Mouse (Mus musculus) kidney, postnatal 25 days (tissue): Measurements from ENCODE around the gene Slc46a1.
A peak's percentile ranks its signal among the peaks of the same experiment; 100 is the strongest.

Source experiments
- DNase-seq, 2 experiments: peaks; one replicate each; pipeline ENCODE4 v3.0.0; 2021; ENCODE audit warnings: mixed read lengths in 2 of 2

The Slc46a1 gene

GRCm38 (mm10) chr11:78465568-78466180 lies at the start of gene Slc46a1:
Slc46a1 (plus strand) TSS chr11:78465697.
- DNase-seq = peak; percentile 91 to 93

- peak; percentile 89 to 95 for DNase-seq
These were observed 48.6 kb upstream of the Slc46a1 start for GRCm38 (mm10) chr11:78416854-78417253.

GRCm38 (mm10) chr11:78420263-78420889 lies 45.1 kb upstream of the Slc46a1 start:
- peak in 1 of 2 experiments; percentile 58 for DNase-seq

- DNase-seq = peak in 1 of 2 experiments; percentile 33
These were observed 44.1 kb upstream of the Slc46a1 start for GRCm38 (mm10) chr11:78421201-78422009.

- peak; percentile 75 to 88 for DNase-seq
These were observed 43.3 kb upstream of the Slc46a1 start, which contains the start of gene Slc13a2 for GRCm38 (mm10) chr11:78422055-78422819. Slc13a2 (minus strand) TSS chr11:78422217.

- DNase-seq = peak; percentile 54 to 71
These were observed 41.1 kb upstream of the Slc46a1 start for GRCm38 (mm10) chr11:78424352-78424751.

GRCm38 (mm10) chr11:78425572-78425971 lies 39.9 kb upstream of the Slc46a1 start:
- no peak for DNase-seq

- peak; percentile 63 to 79 for DNase-seq
These were observed 37.8 kb upstream of the Slc46a1 start for GRCm38 (mm10) chr11:78427655-78428054.

- no peak for DNase-seq
These were observed 37.2 kb upstream of the Slc46a1 start for GRCm38 (mm10) chr11:78428309-78428708.

- DNase-seq = no peak
These were observed 35.2 kb upstream of the Slc46a1 start for GRCm38 (mm10) chr11:78430195-78430878.

- DNase-seq = peak; percentile 72 to 83
These were observed 34.3 kb upstream of the Slc46a1 start for GRCm38 (mm10) chr11:78431176-78431575.

GRCm38 (mm10) chr11:78434052-78434451 lies 31.4 kb upstream of the Slc46a1 start:
- no peak for DNase-seq

- DNase-seq = peak; percentile 62 to 65
These were observed 29.6 kb upstream of the Slc46a1 start for GRCm38 (mm10) chr11:78435776-78436349.

GRCm38 (mm10) chr11:78437182-78437581 lies 28.3 kb upstream of the Slc46a1 start:
- no peak for DNase-seq

- no peak for DNase-seq
These were observed 27.0 kb upstream of the Slc46a1 start for GRCm38 (mm10) chr11:78438399-78438930.

GRCm38 (mm10) chr11:78443115-78443514 lies 22.4 kb upstream of the Slc46a1 start:
- DNase-seq = no peak

GRCm38 (mm10) chr11:78447168-78447567 lies 18.3 kb upstream of the Slc46a1 start:
- DNase-seq = no peak

GRCm38 (mm10) chr11:78448242-78448641 lies 17.3 kb upstream of the Slc46a1 start:
- no peak for DNase-seq

- DNase-seq = no peak
These were observed 15.2 kb upstream of the Slc46a1 start for GRCm38 (mm10) chr11:78450337-78450736.

GRCm38 (mm10) chr11:78453675-78454074 lies 11.8 kb upstream of the Slc46a1 start:
- DNase-seq = peak; percentile 70 to 87

- no peak for DNase-seq
These were observed 11.2 kb upstream of the Slc46a1 start for GRCm38 (mm10) chr11:78454276-78454675.
